Mouse (Mus musculus) kidney, embryonic 15.5 days (tissue): Measurements from ENCODE around the gene Ifit2. TPM values are rescaled to one million over a fixed set of nuclear protein-coding genes. Genes with fewer than 3 reads are reported as not detected.
"Not testable (repeated sequence)": the region's sequence is repeated elsewhere in the genome, so short reads cannot be mapped to it uniquely, and the experiment has no call there.

Experiments
- ATAC-seq: fragments of 200-750 bp; cut with Nextera tagmentation; replicated peaks from 2 replicates; pipeline ENCODE4 v1.8.0; 2017; ENCODE audit warnings: moderate TSS enrichment; ENCODE audit not compliant: low FRiP score
- H3K27ac ChIP-seq: fragments of 300-500 bp; sonication (generic); 2 replicates; pipeline ENCODE4 v1.5.1; 2015; ENCODE audit warnings: mild to moderate bottlenecking, inconsistent platforms
- H3K27me3 ChIP-seq: fragments of 300-500 bp; sonication (generic); 2 replicates; pipeline ENCODE4 v1.6.1; 2015; ENCODE audit warnings: inconsistent platforms
- H3K36me3 ChIP-seq: fragments of 300-500 bp; sonication (generic); 2 replicates; pipeline ENCODE4 v1.6.1; 2015; ENCODE audit warnings: inconsistent platforms
- H3K4me1 ChIP-seq: fragments of 300-500 bp; sonication (generic); 2 replicates; pipeline ENCODE4 v1.6.1; 2015; ENCODE audit warnings: inconsistent platforms
- H3K4me2 ChIP-seq: fragments of 300-500 bp; sonication (generic); 2 replicates; pipeline ENCODE4 v1.6.1; 2015; ENCODE audit warnings: moderate library complexity, mild to moderate bottlenecking, inconsistent platforms
- H3K4me3 ChIP-seq: fragments of 300-500 bp; sonication (generic); replicated peaks from 2 replicates; pipeline ENCODE4 v1.5.1; 2015; ENCODE audit warnings: mild to moderate bottlenecking, inconsistent platforms
- H3K9ac ChIP-seq: fragments of 300-500 bp; sonication (generic); 2 replicates; pipeline ENCODE4 v1.6.1; 2015; ENCODE audit warnings: mild to moderate bottlenecking, inconsistent platforms
- H3K9me3 ChIP-seq: fragments of 300-500 bp; sonication (generic); replicated peaks from 2 replicates; pipeline ENCODE4 v1.6.1; 2016; ENCODE audit warnings: inconsistent platforms
- WGBS: fragments of 180-500 bp; shearing (Covaris S2); methylation state at CpG from one replicate; pipeline ENCODE4 v1.1.7; 2015; ENCODE audit warnings: mixed read lengths; 5-methylcytosine and 5-hydroxymethylcytosine counted together
- polyA plus RNA-seq: library from polyadenylated mRNA; unstranded; fragments of >200 nt; fragmentation: Nextera tagmentation; extraction: Ambion mirVana; gene quantifications from 2 replicates; pipeline ENCODE4 v1.2.1, GENCODE M21; 2015

Ifit2 gene
- polyA plus RNA-seq, 1 experiment from 2014 or later = 9.7 TPM

DNA sequence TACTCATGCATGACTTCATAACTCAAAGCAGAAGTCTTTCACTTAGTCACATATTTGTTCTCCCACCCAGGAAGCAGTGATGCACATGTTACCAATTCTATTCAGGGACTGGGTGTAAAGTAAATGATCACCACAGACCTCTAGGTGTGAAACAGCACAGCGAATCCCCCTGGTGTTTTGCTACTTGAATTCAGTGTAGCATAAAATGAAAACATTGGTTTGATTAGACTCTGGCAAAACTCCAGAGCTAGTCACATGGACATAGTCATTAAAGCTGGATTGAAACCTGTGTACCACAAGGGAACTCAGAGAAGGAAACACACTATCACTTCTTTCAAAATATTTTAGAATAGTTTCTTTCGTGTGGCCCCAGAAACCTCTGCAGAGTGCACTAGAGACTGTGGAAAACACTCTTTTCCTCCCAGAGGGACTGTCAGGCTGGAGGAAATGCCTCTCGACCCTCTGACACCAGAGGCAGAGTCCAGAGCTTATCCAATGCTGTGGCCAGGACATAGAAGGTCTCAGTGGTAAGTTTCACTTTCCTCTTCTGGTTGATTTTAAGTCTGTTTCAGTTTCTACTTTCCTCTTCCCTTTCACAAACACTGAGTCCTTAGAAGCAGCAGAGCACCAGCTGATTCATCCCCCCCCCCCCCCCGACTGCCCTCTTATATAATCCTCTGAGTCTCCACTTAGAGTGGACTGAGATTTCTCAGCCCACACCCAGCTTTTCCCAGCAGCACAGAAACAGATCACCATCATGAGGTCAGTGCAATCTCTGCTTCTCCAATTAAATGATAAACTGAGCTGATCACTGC lies 57.0 kb downstream of the Ifit2 start, which contains the start of gene Ifit3b:
Gene Ifit3b, plus strand, starts transcription at position 734 of the 815 bp plus-strand sequence.
- H3K4me2 ChIP-seq = 0 out of 2 replicates have a peak within 1 kb of the TSS, but pooled peaks have one; percentile 13
- H3K9ac ChIP-seq, H3K4me1 ChIP-seq, H3K9me3 ChIP-seq, H3K36me3 ChIP-seq, H3K27me3 ChIP-seq, H3K4me3 ChIP-seq: not testable (repeated sequence)
- WGBS = 33% methylated on average over 4 of the region's 4 CpGs
- ATAC-seq = peak; percentile 84
- H3K27ac ChIP-seq = peak within 1 kb of the TSS; percentile 43; the same call in 1 of the 2 replicates

DNA sequence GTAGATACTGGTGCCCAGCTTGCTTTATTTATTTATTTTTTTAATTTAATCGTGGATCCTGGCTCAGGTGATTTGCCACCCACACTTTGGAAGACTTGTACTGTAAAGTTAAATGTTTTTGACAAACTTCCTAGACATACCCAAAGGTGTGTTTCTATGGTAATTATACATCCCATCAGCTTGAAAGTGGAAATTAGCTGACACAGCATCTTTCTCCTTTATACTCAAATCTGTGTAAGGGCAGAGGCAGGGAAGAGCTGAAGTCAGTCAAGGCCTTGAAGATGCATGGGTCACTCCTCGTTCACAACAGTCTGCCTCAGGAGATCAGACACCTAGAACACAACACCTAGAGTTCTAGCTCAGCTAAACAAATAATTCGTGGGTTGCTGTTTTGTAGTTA lies 59.6 kb downstream of the Ifit2 start:
- not testable (repeated sequence) for H3K9ac ChIP-seq, H3K36me3 ChIP-seq, H3K4me1 ChIP-seq, H3K4me3 ChIP-seq, H3K4me2 ChIP-seq, H3K27me3 ChIP-seq, H3K9me3 ChIP-seq, ATAC-seq, H3K27ac ChIP-seq
- 81% methylated on average over 3 of the region's 3 CpGs for WGBS

DNA sequence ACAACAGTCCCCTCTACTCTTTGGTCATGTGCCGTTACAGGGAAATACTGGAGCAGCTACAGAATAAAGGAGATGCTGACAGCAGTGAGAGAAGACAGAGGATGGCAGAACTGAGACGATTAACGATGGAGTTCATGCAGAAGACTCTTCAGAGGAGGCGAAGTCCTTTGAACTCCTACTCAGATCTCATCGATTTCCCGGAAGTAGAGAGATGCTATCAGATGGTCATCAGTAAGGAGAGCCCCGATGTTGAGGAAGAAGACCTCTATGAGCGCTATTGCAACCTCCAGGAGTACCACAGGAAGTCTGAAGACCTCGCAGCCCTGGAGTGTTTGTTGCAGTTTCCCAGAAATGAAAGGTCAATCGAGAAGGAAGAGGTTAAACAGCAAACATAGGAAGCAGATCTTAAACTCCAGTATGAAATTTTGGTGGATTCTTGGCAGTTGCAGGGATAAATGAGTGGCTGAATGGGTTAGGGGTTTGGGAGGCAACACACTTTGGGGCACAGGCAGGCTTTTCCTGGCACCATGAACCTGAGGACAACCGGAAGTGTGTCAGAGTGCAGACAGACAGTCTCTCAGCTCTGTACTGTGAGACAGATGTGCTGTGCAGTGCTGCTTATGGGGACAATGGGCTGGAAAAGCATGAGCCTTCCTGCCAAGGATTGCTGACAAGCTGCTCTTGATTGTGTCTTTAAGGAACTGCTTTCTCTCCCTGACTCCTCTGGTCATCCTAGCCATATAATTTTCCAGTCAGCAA lies 61.9 kb downstream of the Ifit2 start:
- not testable (repeated sequence) for H3K4me1 ChIP-seq, H3K36me3 ChIP-seq, H3K27me3 ChIP-seq, H3K4me2 ChIP-seq, ATAC-seq, H3K4me3 ChIP-seq, H3K27ac ChIP-seq, H3K9ac ChIP-seq, H3K9me3 ChIP-seq
- WGBS = 84% methylated on average over 6 of the region's 11 CpGs

DNA sequence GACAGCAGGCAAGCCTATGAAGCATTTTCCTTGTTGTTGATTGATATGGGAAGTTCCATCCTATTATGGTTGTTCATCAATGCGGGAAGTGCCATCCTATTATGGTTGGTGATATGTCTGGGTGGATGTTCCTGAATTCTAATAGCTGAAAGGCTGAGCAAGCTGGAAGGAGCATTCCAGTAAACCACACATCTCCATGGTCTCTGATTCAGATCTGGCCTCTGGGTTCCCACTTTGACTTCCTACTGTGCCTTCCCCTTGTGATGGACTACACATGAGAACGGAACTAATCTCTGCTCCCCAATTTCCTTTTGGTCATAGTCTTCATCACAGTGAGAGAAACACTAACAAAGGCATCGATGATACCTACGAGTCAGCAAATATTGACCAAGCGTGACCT lies 70.4 kb downstream of the Ifit2 start:
- ATAC-seq = no peak
- Histone ChIP-seq H3K9me3 (no peaks in the 10 kb centered on the region), H3K4me3 (no peak overlapping the region), H3K36me3 (no peaks in the 10 kb centered on the region), H3K27ac (no peak overlapping the region), H3K9ac (no peak overlapping the region), H3K4me1 (no peaks in the 10 kb centered on the region), H3K27me3 (no peaks in the 10 kb centered on the region), H3K4me2 (no peak overlapping the region)
- WGBS = 89% methylated on average over 5 of the region's 5 CpGs

DNA sequence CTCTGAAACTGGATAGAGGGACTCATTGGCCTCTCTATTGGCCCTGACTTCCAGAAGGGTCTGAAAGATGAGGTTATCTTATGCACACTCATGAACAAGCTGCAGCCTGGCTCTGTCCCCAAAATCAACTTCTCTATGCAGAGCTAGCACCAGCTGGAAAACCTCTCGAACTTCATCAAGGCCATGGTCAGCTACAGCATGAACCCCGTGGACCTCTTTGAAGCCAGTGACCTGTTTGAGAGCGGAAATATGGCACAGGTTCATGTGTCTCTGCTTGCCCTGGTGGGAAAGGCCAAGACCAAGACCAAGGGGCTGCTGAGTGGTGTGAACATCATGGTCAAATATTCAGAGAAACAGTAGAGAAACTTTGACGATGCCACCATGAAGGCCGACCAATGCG lies 73.3 kb downstream of the Ifit2 start:
- no peak overlapping the region for H3K4me2 ChIP-seq
- WGBS = 88% methylated on average over 6 of the region's 6 CpGs
- no peak for ATAC-seq
- H3K36me3 ChIP-seq = no peaks in the 10 kb centered on the region
- no peaks in the 10 kb centered on the region for H3K4me1 ChIP-seq
- no peaks in the 10 kb centered on the region for H3K27me3 ChIP-seq
- no peaks in the 10 kb centered on the region for H3K9me3 ChIP-seq
- no peak overlapping the region for H3K27ac ChIP-seq
- no peak overlapping the region for H3K9ac ChIP-seq
- no peak overlapping the region for H3K4me3 ChIP-seq

DNA sequence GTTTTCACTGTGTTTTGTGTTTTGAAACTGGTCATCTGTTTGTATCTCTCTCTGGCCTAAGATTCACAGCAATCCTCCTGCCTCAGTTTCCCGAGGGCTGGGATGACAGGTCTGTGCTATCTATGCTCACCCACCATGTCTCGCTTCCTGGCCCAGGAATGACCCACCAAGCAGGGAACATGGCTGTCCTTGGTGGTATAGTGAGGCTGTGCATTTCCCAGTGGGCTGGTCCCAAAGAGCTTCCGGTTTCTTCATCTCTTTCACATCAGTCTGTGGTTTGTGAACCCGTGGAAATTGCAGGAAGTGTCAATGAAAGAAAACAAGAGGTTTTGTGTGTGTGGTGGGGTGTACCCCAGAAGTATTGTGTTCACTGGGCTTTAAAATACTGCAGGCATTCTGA lies 74.2 kb downstream of the Ifit2 start:
- Histone ChIP-seq H3K4me2 (no peak overlapping the region), H3K4me3 (no peak overlapping the region), H3K27ac (no peak overlapping the region), H3K9ac (no peak overlapping the region), H3K9me3 (no peaks in the 10 kb centered on the region), H3K36me3 (no peaks in the 10 kb centered on the region), H3K27me3 (no peaks in the 10 kb centered on the region), H3K4me1 (no peaks in the 10 kb centered on the region)
- 75% methylated on average over 4 of the region's 4 CpGs for WGBS
- ATAC-seq = no peak

Other genes starting within 250 kb of the Ifit2 start
- 1.8 and 2.2 TPM in 2 replicates for gene Ch25h, start 75.5 kb upstream of the Ifit2 start, polyA plus RNA-seq
- 31.2 and 32.5 TPM in 2 replicates for gene Lipa, start 23.2 kb upstream of the Ifit2 start, polyA plus RNA-seq
- 2.0 TPM in 2 replicates for gene Ifit3, start 32.8 kb downstream of the Ifit2 start, polyA plus RNA-seq
- gene Ifit1bl1, start 51.3 kb downstream of the Ifit2 start, polyA plus RNA-seq = 0.13 and 0.36 TPM in 2 replicates
- 0.88 and 0.99 TPM in 2 replicates for gene Ifit3b, start 57.3 kb downstream of the Ifit2 start, polyA plus RNA-seq
- gene Ifit1bl2, start 90.0 kb downstream of the Ifit2 start, polyA plus RNA-seq = 0.09 and 0.14 TPM in 2 replicates
- gene Ifit1, start 90.2 kb downstream of the Ifit2 start, polyA plus RNA-seq = 0.42 and 0.49 TPM in 2 replicates
- 10.6 and 13.4 TPM in 2 replicates for gene Slc16a12, start 196.6 kb downstream of the Ifit2 start, polyA plus RNA-seq